Mouse (Mus musculus): ENCODE results near the gene March9. TPM values are rescaled to one million over a fixed set of nuclear protein-coding genes. Genes with fewer than 3 reads are reported as not detected.

The March9 gene
- polyA plus RNA-seq, 2 experiments, result 2.7 to 8.6 TPM

- WGBS, result 10% methylated on average over 44 of the region's 51 CpGs
- no peak overlapping the region for H3K27ac ChIP-seq (replicated peaks; ENCODE audit: low read depth, low read length)
- ATAC-seq (ENCODE audit: low FRiP score, low read depth), result no peak
- peaks cover 46% of the 10 kb centered on the region for H3K27me3 ChIP-seq (ENCODE audit: control insufficient read depth, insufficient read depth, low read length)
- H3K4me3 ChIP-seq (replicated peaks; ENCODE audit: low read length), result peak overlapping the region; percentile 27
- peak overlapping the region; percentile 40 for H3K4me2 ChIP-seq (replicated peaks; ENCODE audit: low read depth, low read length, severe bottlenecking)
- no peak overlapping the region for H3K9ac ChIP-seq (ENCODE audit: low read depth, low read length, severe bottlenecking)
- no peak for DNase-seq (ENCODE audit: low spot score)
- H3K36me3 ChIP-seq (ENCODE audit: control insufficient read depth, insufficient read depth, low read length), result peaks cover 14% of the 10 kb centered on the region
- no peak for TF ChIP-seq POLR2A (IDR thresholded peaks at IDR 0.05; ENCODE audit: borderline replicate concordance, extremely low read depth, insufficient read depth, insufficient read length)
- H3K4me1 ChIP-seq (ENCODE audit: control insufficient read depth, insufficient read depth, low read length), result peaks cover 7% of the 10 kb centered on the region; the same call in 1 of the 2 replicates
- H3K9me3 ChIP-seq (ENCODE audit: control insufficient read depth, low read length), result no peaks in the 10 kb centered on the region
Measured at GRCm38 (mm10) chr10:127091507-127092396, 31.8 kb upstream of the March9 start.

- no peak overlapping the region for H3K27ac ChIP-seq (replicated peaks; ENCODE audit: low read depth, low read length)
- DNase-seq (ENCODE audit: low spot score) (no peak), ATAC-seq (ENCODE audit: low FRiP score, low read depth) (peak; percentile 39; the same call in 1 of the 2 replicates)
- TF ChIP-seq POLR2A (IDR thresholded peaks at IDR 0.05; ENCODE audit: borderline replicate concordance, extremely low read depth, insufficient read depth, insufficient read length), result no peak
- H3K4me3 ChIP-seq (replicated peaks; ENCODE audit: low read length), result peak overlapping the region; percentile 27
- 6% methylated on average over 42 of the region's 57 CpGs for WGBS
- peaks cover 7% of the 10 kb centered on the region; the same call in 1 of the 2 replicates for H3K4me1 ChIP-seq (ENCODE audit: control insufficient read depth, insufficient read depth, low read length)
- H3K9me3 ChIP-seq (ENCODE audit: control insufficient read depth, low read length), result no peaks in the 10 kb centered on the region
- peak overlapping the region; percentile 40 for H3K4me2 ChIP-seq (replicated peaks; ENCODE audit: low read depth, low read length, severe bottlenecking)
- H3K9ac ChIP-seq (ENCODE audit: low read depth, low read length, severe bottlenecking), result no peak overlapping the region
- peaks cover 46% of the 10 kb centered on the region for H3K27me3 ChIP-seq (ENCODE audit: control insufficient read depth, insufficient read depth, low read length)
- peaks cover 5% of the 10 kb centered on the region for H3K36me3 ChIP-seq (ENCODE audit: control insufficient read depth, insufficient read depth, low read length)
Measured at GRCm38 (mm10) chr10:127090560-127091411, 30.8 kb upstream of the March9 start.

GRCm38 (mm10) chr10:127085633-127086032 lies 25.6 kb upstream of the March9 start:
- WGBS, result 73% methylated on average over 6 of the region's 6 CpGs

GRCm38 (mm10) chr10:127085052-127085451 lies 25.1 kb upstream of the March9 start:
- ATAC-seq (ENCODE audit: low FRiP score, low read depth) (no peak), DNase-seq (ENCODE audit: low spot score) (no peak)
- Histone ChIP-seq H3K9me3 (ENCODE audit: control insufficient read depth, low read length) (no peaks in the 10 kb centered on the region), H3K9ac (ENCODE audit: low read depth, low read length, severe bottlenecking) (no peak overlapping the region), H3K36me3 (ENCODE audit: control insufficient read depth, insufficient read depth, low read length) (no peaks in the 10 kb centered on the region), H3K27me3 (ENCODE audit: control insufficient read depth, insufficient read depth, low read length) (peaks cover 55% of the 10 kb centered on the region), H3K4me3 (replicated peaks; ENCODE audit: low read length) (no peak overlapping the region), H3K27ac (replicated peaks; ENCODE audit: low read depth, low read length) (no peak overlapping the region), H3K4me1 (ENCODE audit: control insufficient read depth, insufficient read depth, low read length) (peaks cover under 1% of the 10 kb centered on the region; the same call in 1 of the 2 replicates), H3K4me2 (replicated peaks; ENCODE audit: low read depth, low read length, severe bottlenecking) (no peak overlapping the region)
- no peak for TF ChIP-seq POLR2A (IDR thresholded peaks at IDR 0.05; ENCODE audit: borderline replicate concordance, extremely low read depth, insufficient read depth, insufficient read length)
- 76% methylated on average over 9 of the region's 9 CpGs for WGBS

More at GRCm38 (mm10) chr10:127085633-127086032, 25.6 kb upstream of the March9 start:
- Histone ChIP-seq H3K9ac (ENCODE audit: low read depth, low read length, severe bottlenecking) (no peak overlapping the region), H3K4me2 (replicated peaks; ENCODE audit: low read depth, low read length, severe bottlenecking) (no peak overlapping the region), H3K27ac (replicated peaks; ENCODE audit: low read depth, low read length) (no peak overlapping the region), H3K9me3 (ENCODE audit: control insufficient read depth, low read length) (no peaks in the 10 kb centered on the region), H3K36me3 (ENCODE audit: control insufficient read depth, insufficient read depth, low read length) (no peaks in the 10 kb centered on the region), H3K27me3 (ENCODE audit: control insufficient read depth, insufficient read depth, low read length) (peaks cover 55% of the 10 kb centered on the region), H3K4me3 (replicated peaks; ENCODE audit: low read length) (no peak overlapping the region), H3K4me1 (ENCODE audit: control insufficient read depth, insufficient read depth, low read length) (no peaks in the 10 kb centered on the region; the same call in 1 of the 2 replicates)
- no peak for DNase-seq (ENCODE audit: low spot score)
- ATAC-seq (ENCODE audit: low FRiP score, low read depth), result no peak
- no peak for TF ChIP-seq POLR2A (IDR thresholded peaks at IDR 0.05; ENCODE audit: borderline replicate concordance, extremely low read depth, insufficient read depth, insufficient read length)

- no peak for DNase-seq (ENCODE audit: low spot score)
- 41% methylated on average over 5 of the region's 5 CpGs for WGBS
- H3K27ac ChIP-seq (replicated peaks; ENCODE audit: low read depth, low read length), result no peak overlapping the region
- no peaks in the 10 kb centered on the region for H3K9me3 ChIP-seq (ENCODE audit: control insufficient read depth, low read length)
- H3K27me3 ChIP-seq (ENCODE audit: control insufficient read depth, insufficient read depth, low read length), result peaks cover 55% of the 10 kb centered on the region
- H3K4me2 ChIP-seq (replicated peaks; ENCODE audit: low read depth, low read length, severe bottlenecking), result no peak overlapping the region
- no peak for TF ChIP-seq POLR2A (IDR thresholded peaks at IDR 0.05; ENCODE audit: borderline replicate concordance, extremely low read depth, insufficient read depth, insufficient read length)
- H3K9ac ChIP-seq (ENCODE audit: low read depth, low read length, severe bottlenecking), result no peak overlapping the region
- H3K36me3 ChIP-seq (ENCODE audit: control insufficient read depth, insufficient read depth, low read length), result no peaks in the 10 kb centered on the region
- ATAC-seq (ENCODE audit: low FRiP score, low read depth), result no peak
- no peak overlapping the region for H3K4me3 ChIP-seq (replicated peaks; ENCODE audit: low read length)
- peaks cover 5% of the 10 kb centered on the region; the same call in 1 of the 2 replicates for H3K4me1 ChIP-seq (ENCODE audit: control insufficient read depth, insufficient read depth, low read length)
Measured at GRCm38 (mm10) chr10:127083915-127084306, 23.9 kb upstream of the March9 start.
